Mouse (Mus musculus) limb, embryonic 10.5 days (tissue): ENCODE data around the gene Usb1. TPM values are rescaled to one million over a fixed set of nuclear protein-coding genes. Genes with fewer than 3 reads are reported as not detected.

Experiments used
- DNase-seq: peaks from one replicate; pipeline ENCODE4 v3.0.0-alpha.2; 2017; ENCODE audit warnings: low spot score
- H3K27ac ChIP-seq: fragments of 300-500 bp; sonication (generic); 2 replicates; pipeline ENCODE4 v1.5.1; 2016; ENCODE audit warnings: mild to moderate bottlenecking
- H3K27me3 ChIP-seq: fragments of 300-500 bp; sonication (generic); 2 replicates; pipeline ENCODE4 v1.6.1; 2016; ENCODE audit warnings: low read depth, mild to moderate bottlenecking; ENCODE audit not compliant: poor library complexity, severe bottlenecking
- H3K36me3 ChIP-seq: fragments of 300-500 bp; sonication (generic); 2 replicates; pipeline ENCODE4 v1.6.1; 2016; ENCODE audit warnings: mild to moderate bottlenecking, moderate library complexity
- H3K4me1 ChIP-seq: fragments of 300-500 bp; sonication (generic); 2 replicates; pipeline ENCODE4 v1.6.1; 2016
- H3K4me3 ChIP-seq: fragments of 300-500 bp; sonication (generic); 2 replicates; pipeline ENCODE4 v1.5.1; 2016; ENCODE audit warnings: mild to moderate bottlenecking, moderate library complexity
- H3K9me3 ChIP-seq: fragments of 300-500 bp; sonication (generic); replicated peaks from 2 replicates; pipeline ENCODE4 v1.6.1; 2016; ENCODE audit warnings: mild to moderate bottlenecking
- WGBS: fragments of 180-500 bp; shearing (Covaris S2); methylation state at CpG from one replicate; pipeline ENCODE4 v1.1.7; 2016; 5-methylcytosine and 5-hydroxymethylcytosine counted together
- polyA plus RNA-seq: library from polyadenylated mRNA; unstranded; fragments of >200 nt; fragmentation: Nextera tagmentation; extraction: Ambion mirVana; gene quantifications from 2 replicates; pipeline ENCODE4 v1.2.1, GENCODE M21; 2016

The Usb1 gene
- polyA plus RNA-seq, 1 experiment from 2014 or later, result 42.0 TPM

DNA sequence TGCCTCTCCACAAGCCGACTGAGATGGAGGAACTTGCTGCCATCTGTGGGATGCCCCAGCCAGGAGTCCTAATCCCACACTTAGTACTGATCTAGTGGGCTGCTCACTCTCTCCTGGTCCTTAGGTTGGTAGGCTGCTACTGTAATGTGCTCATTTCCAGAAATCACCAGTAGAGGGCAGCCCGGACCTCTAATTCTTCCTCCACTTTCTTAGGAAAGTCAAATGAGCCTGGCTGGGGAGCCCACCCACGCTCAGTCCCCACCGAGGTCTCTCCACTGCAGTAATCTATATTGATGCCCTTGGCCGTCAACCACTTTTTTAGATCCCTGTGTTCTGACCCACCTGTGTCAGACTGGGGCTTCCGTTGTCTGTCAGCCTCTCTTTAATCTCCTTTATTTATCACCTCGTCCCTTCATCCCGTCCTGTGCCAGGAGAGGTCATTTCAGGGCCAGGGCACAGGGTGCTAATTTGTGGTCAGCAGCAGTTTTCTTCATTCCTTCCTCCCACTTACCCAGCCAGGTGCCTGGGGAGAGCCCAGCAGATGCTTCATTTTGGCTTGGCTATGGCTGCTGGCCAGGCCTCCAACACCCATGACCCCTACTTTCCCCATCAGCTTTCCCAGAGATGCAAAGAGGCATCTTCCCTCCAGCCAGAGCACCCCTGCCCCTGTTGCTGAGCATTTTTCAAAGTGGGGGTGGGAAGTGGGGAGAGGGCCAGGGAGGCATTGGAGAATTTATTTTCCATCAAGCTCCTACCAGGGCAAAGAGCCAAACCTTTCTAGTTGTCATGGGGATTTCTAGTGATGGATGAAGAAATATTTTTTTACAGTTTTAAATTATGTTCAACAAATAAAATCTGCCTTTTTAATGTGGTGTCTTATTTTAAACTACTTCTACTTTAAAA is 14.8 kb downstream of the Usb1 start:
- H3K27me3 ChIP-seq, result peaks cover 38% of the 10 kb centered on the region
- peak; percentile 81 for DNase-seq
- H3K27ac ChIP-seq, result no peak overlapping the region
- H3K4me3 ChIP-seq, result no peak overlapping the region
- H3K4me1 ChIP-seq, result peaks cover 22% of the 10 kb centered on the region
- H3K9me3 ChIP-seq, result no peaks in the 10 kb centered on the region
- H3K36me3 ChIP-seq, result peaks cover 30% of the 10 kb centered on the region
- 9% methylated on average over 8 of the region's 8 CpGs for WGBS

DNA sequence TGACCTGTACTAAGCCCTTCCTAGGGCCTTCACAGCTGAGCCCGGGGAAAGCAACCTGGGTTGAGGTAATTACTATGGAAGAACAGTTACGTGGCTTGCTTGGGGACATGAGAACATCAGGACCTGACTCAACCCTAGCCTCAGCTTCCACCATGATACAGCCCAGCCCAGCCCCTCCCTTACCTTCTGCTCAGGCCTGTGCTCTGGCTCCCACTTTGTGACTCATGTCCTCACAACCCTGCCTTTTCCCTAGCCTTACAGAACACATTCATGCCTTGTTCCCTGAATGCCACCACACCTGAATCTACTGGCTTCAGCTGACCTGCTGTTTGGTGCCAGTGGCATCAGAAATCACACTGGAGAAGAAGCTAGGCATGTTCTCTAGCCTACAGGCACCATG is 16.3 kb downstream of the Usb1 start:
- H3K36me3 ChIP-seq, result peaks cover 23% of the 10 kb centered on the region
- H3K4me3 ChIP-seq, result no peak overlapping the region
- WGBS, result 93% methylated on average over 2 of the region's 2 CpGs
- H3K4me1 ChIP-seq, result peaks cover 37% of the 10 kb centered on the region
- H3K27ac ChIP-seq, result no peak overlapping the region
- peaks cover 52% of the 10 kb centered on the region for H3K27me3 ChIP-seq
- DNase-seq, result no peak
- H3K9me3 ChIP-seq, result no peaks in the 10 kb centered on the region

DNA sequence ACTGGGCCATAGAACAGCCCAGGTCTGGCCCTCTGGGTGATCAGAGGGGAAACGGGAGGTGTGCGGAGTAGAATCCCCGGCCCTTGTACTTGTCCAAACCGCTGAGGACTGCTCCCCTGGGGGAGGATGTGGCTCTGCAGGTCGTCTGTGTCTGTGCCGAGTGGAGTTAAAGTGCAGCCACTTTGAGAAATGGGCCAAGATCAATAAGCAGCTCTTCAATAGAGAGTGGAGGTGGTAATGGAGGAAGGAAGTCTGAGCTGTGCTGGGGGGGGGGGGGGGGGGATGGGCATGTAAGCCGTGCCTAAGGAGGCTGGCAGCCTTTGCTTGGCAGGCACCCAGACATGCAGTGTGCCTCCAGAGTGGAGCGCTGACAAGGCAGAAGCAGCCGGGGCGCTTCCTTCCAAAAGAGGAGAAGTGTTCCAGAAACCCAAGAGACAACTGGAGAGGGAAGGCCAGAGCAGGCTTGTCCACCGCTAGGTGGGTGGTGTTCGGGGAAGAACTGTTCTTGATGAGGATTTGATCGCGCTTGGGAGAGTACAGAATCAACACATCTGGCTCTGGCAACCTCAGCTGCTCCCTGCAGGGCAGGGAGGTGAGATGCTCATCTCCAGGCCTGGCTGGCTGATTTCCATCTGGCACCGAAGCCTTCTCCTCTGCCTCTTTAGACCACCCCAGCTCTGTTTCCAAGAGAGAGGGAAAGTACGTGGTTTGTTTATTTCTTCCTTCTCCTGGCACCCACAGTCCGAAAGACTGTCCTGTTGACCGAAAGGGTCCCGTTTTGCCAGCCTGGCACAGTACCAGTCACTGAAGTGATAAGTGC is 16.9 kb downstream of the Usb1 start:
- H3K27me3 ChIP-seq, result peaks cover 59% of the 10 kb centered on the region
- 70% methylated on average over 19 of the region's 19 CpGs for WGBS

DNA sequence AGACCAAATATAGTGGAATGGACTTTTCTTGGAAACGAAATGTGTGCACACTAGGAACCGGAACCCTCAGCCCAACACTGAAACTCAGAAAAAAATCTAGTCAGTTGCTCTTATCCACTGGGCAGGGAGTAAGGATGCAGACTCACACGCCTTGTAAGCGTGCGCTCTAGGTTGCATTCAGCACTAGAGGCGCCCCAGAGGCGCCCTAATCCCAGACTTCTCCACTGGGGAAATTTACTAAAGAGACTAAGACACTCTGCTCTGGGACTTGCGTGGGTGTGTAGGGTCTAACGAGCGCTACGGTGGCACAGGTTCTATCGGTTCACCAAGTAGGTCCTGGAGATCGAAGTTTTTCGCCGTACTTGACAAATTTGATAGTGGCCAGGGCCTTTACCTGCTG is 19.4 kb downstream of the Usb1 start:
- Histone ChIP-seq H3K27me3 (peaks cover 68% of the 10 kb centered on the region), H3K4me1 (peaks cover 40% of the 10 kb centered on the region), H3K36me3 (peaks cover 4% of the 10 kb centered on the region; the same call in 1 of the 2 replicates), H3K9me3 (no peaks in the 10 kb centered on the region), H3K4me3 (peak overlapping the region; percentile 86), H3K27ac (no peak overlapping the region)
- WGBS, result 6% methylated on average over 15 of the region's 15 CpGs
- DNase-seq, result no peak

More for the DNA sequence above, 16.9 kb downstream of the Usb1 start:
- Histone ChIP-seq H3K36me3 (peaks cover 16% of the 10 kb centered on the region), H3K4me1 (peaks cover 43% of the 10 kb centered on the region), H3K9me3 (no peaks in the 10 kb centered on the region), H3K4me3 (no peak overlapping the region), H3K27ac (no peak overlapping the region)
- DNase-seq, result no peak

DNA sequence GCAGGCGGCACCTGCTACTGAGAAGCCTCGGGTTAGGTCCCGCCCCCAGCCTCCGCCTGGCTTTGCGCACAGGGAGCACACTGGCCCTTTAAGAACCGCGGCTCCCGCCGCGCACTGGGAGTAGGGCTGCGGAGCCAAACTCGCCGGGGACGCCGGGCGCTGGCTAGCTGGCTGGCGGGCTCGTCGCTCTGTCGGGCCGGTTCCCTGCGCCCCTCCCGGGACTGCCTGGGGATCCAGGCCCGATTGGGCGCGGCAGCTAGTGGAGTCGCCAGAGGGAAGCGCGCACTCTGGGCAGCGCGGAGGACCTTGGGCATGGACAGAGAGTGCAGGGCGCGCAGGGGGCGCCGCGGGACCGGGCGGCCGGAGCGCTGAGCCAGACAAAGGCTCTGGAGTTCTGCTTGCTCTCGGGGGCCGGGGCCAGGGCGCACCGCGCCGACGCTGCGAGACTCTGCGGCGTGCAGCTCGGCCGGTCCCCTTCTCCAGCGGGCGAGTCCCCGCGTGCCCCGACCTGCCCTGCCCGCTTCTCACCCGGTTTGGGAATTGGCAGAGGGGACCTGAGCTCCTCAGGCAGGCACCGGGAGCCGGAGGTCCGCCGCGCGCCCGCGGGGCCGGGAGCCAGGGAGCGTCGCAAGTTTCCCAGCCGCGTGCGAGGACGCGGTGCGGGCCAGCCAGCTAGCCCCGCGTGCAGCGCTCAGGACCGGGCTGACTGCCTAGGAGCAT is 20.2 kb downstream of the Usb1 start, which contains the start of gene Mmp15:
Gene Mmp15, plus strand, starts transcription at position 118 of the 720 bp plus-strand sequence.
- no peaks in the 10 kb centered on the region for H3K9me3 ChIP-seq
- peak within 1 kb of the TSS; percentile 86 for H3K4me3 ChIP-seq
- peaks cover 4% of the 10 kb centered on the region; the same call in 1 of the 2 replicates for H3K36me3 ChIP-seq
- DNase-seq, result peak; percentile 78
- H3K4me1 ChIP-seq, result peaks cover 33% of the 10 kb centered on the region
- peaks cover 68% of the 10 kb centered on the region for H3K27me3 ChIP-seq
- WGBS, result under 1% methylated on average over 80 of the region's 80 CpGs
- peak within 1 kb of the TSS; percentile 93 for H3K27ac ChIP-seq

DNA sequence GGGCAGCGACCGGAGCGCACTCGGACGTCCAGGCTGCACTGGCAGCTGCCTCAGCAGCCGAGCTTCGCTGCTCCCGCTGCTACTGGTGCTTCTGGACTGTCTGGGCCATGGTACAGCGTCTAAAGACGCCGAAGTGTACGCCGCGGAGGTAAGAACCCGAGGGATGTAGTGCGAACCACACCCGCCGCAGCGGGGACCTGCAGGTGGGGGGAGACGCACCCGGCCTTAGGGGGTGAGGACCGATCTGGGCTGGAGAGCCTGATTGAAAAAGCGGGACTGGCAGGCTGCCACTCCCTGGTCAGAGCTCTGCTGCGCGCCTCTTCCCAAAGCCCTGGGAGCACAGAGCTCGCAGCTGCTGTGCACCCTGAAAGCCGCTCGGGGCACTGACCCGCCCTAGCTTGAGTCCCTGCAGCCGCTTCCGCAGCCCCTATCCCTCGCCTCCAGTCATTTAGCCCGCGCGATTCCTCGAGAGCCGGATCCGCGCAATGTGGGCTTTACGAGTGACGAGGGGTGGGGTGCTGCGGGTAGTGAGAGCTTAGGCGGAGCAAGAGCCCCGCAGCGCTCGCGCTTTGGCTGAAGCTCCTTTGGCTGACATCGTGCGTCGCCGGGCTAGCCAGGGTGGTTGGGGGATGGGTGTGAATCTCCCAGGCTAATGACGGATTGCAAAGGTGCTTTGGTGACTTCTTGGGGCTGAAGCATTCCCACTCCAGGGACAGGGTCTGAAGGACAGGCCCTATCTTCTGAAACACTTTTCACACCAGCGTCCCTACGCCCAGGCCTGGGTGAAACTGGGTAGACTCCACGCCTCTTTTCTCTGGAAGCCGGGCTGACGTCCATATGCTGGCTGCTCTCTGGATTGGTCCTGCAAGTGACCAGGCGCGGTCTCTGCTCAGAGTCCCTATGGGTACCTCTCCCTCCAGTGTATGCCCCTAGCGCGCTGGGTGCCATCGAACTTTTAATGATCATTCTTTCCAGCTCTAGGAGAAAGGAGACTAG is 21.1 kb downstream of the Usb1 start:
- Histone ChIP-seq H3K27ac (peak overlapping the region; percentile 93), H3K9me3 (no peaks in the 10 kb centered on the region)
- peak; percentile 84 for DNase-seq

DNA sequence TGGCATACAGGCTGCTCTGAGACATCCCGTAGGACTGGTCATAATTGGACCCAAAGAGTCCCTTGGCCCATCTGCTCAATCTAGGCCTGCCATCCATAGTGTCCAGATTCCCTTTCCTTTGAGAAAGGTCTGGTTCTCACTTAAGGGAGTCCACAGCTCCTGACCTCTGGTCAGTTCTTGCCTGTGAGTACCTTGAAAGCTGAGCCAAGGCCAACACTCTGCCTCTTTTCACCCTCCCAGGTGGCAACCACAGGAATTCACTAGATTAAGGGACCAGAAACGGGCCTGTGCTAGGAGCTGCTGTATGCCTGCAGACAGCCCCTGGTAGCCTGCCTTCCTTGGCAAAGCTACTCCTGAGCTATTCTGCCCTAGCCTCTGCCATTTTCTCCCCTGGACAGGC is 22.5 kb downstream of the Usb1 start:
- H3K4me3 ChIP-seq, result no peak overlapping the region

More for the DNA sequence above, 21.1 kb downstream of the Usb1 start:
- 2% methylated on average over 62 of the region's 62 CpGs for WGBS
- peak overlapping the region; percentile 86 for H3K4me3 ChIP-seq
- H3K27me3 ChIP-seq, result peaks cover 64% of the 10 kb centered on the region
- peaks cover 4% of the 10 kb centered on the region; the same call in 1 of the 2 replicates for H3K36me3 ChIP-seq
- H3K4me1 ChIP-seq, result peaks cover 33% of the 10 kb centered on the region

DNA sequence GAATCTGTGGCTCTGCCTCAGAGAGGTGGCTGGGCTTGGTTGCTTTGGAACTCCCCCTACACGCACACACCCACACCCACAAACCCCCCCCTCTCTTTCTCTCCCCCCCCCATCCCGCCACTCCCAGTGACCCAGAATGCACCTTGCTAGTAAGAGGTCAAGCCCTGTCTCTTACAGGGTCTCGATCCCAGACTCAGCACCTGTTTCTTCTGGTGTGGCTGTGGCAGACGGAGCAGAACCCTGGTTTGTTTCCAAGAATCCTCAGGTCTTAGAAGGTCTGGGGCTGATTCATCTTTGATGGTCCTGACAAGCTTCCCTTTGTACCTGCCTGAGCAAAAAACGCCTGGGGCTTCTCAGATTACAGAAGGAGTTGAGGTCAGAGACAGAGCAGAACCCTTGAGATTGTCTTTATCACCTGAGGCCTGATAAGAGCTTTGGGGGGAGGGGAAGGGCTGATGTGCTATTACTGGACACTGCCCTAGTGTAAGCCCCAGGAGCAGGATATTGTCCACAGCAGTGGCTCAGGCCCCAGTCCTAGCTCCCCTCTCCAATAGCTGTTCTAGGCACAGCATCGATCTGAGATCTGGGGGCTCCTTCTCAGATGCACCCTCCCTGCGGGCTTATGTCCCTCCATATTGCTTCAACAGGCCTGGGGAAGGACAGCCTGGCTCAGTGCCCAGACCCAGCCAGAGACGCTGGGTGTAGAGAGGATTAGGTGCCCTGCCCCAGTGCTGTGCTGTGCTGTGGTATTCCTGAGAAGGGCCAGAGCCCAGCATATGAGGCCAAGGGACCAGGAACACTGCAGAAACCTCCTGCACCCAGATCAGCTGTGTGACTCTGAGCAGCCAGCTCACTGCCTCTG is 26.7 kb downstream of the Usb1 start:
- H3K27ac ChIP-seq, result no peak overlapping the region
- H3K27me3 ChIP-seq, result peaks cover 12% of the 10 kb centered on the region
- 37% methylated on average over 8 of the region's 8 CpGs for WGBS
- peaks cover 34% of the 10 kb centered on the region for H3K4me1 ChIP-seq
- H3K9me3 ChIP-seq, result no peaks in the 10 kb centered on the region
- no peak for DNase-seq
- no peak overlapping the region for H3K4me3 ChIP-seq
- H3K36me3 ChIP-seq, result peaks cover 4% of the 10 kb centered on the region; the same call in 1 of the 2 replicates

More for the DNA sequence above, 22.5 kb downstream of the Usb1 start:
- peaks cover 4% of the 10 kb centered on the region; the same call in 1 of the 2 replicates for H3K36me3 ChIP-seq
- H3K27me3 ChIP-seq, result peaks cover 51% of the 10 kb centered on the region
- no peak overlapping the region for H3K27ac ChIP-seq
- WGBS, result 88% methylated on average over 2 of the region's 2 CpGs
- no peak for DNase-seq
- no peaks in the 10 kb centered on the region for H3K9me3 ChIP-seq
- H3K4me1 ChIP-seq, result peaks cover 41% of the 10 kb centered on the region

DNA sequence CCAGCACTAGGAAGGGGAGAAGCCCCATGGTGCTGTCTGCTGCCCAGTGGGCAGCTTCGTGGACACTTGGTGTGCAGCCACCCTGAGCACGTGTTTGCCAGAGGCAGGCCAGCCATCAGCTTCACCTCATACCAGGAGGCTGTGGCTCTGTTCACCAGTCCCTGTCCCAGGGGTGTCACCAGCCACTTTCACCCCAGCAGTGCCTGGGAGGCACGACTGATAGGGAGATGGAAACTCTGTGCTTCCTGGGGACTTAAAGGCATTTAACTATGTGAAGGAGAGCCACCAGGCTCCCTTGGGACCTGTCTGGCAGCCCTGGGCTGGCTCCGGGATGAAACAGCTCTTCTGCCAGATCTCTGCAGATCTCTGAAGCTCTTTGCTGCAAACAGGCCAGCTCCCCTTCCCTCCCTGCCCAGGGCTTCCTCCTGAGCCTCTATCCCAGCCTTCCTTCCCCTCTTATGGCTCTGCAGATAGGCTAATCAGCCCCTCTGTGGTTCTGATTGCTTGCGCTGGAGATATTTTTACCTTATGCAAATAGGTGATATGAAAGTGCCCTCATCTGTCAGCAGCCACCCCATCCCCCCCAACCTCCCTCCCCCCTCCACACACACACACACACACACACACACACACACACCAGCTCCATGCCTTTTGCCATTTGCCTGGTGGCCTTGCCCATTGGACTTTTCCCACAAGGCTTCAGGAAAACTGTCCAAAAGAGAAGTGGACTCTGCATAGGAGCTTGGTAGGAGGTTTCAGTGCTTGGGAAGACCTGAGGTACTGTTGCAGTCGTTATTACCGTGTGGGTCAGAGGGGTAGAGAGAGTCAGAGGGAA is 28.3 kb downstream of the Usb1 start:
- no peak for DNase-seq
- Histone ChIP-seq H3K27ac (peak overlapping the region; percentile 31; the same call in 1 of the 2 replicates), H3K36me3 (peaks cover under 1% of the 10 kb centered on the region; the same call in 1 of the 2 replicates), H3K27me3 (no peaks in the 10 kb centered on the region), H3K9me3 (no peaks in the 10 kb centered on the region), H3K4me1 (peaks cover 36% of the 10 kb centered on the region), H3K4me3 (no peak overlapping the region)
- WGBS, result 50% methylated on average over 7 of the region's 7 CpGs

DNA sequence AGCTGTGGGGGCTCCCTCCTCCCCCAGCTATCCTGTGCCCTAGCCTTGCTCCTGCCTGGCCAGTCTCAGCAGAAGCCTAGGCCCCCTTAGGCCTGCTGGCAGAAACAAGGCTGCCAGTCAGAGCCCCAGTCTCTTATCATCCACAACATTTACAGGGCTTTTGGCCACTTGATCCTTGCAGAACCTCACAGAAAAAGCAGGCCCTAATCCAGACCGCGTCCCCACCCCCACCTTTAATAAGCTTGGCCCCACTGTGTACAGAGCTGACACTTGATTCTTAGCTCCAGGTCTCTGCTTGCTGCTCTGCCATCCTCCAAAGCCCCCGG is 28.9 kb downstream of the Usb1 start:
- Histone ChIP-seq H3K4me1 (peaks cover 36% of the 10 kb centered on the region), H3K4me3 (no peak overlapping the region), H3K36me3 (no peaks in the 10 kb centered on the region), H3K27me3 (no peaks in the 10 kb centered on the region), H3K27ac (peak overlapping the region; percentile 3; the same call in 1 of the 2 replicates), H3K9me3 (no peaks in the 10 kb centered on the region)
- 71% methylated on average over 3 of the region's 3 CpGs for WGBS
- DNase-seq, result no peak
